Comparison of ENCODE assay signal across 8 mouse cellular contexts in genomic region chr11:66984165-66985135, GRCm38 (mm10). TPM values are rescaled to one million over a fixed set of nuclear protein-coding genes. Genes with fewer than 3 reads are reported as not detected.
A peak's percentile ranks its signal among the peaks of the same experiment; 100 is the strongest.
DNase-seq lines count a peak whose midpoint lies in the region; ATAC-seq and TF ChIP-seq lines count a peak whose summit lies in the region.

No protein-coding gene starts in this region.

- peak; percentile 85 for TF ChIP-seq CTCF in Patski (IDR thresholded peaks at IDR 0.05)
- peak; percentile 96 for TF ChIP-seq CTCF in hindbrain, postnatal 0 days (IDR thresholded peaks at IDR 0.05; ENCODE audit: low read depth)

- peak overlapping the region; percentile 72 for H3K27ac ChIP-seq in hindbrain, postnatal 0 days

- H3K4me3 ChIP-seq in hindbrain, postnatal 0 days (ENCODE audit: low read length) = peak overlapping the region; percentile 37
- H3K4me3 ChIP-seq in megakaryocyte, embryonic 14.5 days (replicated peaks) = peak overlapping the region; percentile 91

- no peaks in the 10 kb centered on the region for H3K9me3 ChIP-seq in hindbrain, postnatal 0 days (ENCODE audit: low read length)
- H3K9me3 ChIP-seq in megakaryocyte, embryonic 14.5 days = no peaks in the 10 kb centered on the region

- POLR2A ChIA-PET in Patski (lab: Charles Lee) = no interaction called here

- CTCF ChIA-PET in Patski (lab: Charles Lee) = interaction anchor here (0.6 to 1.7 kb wide), 9 partner anchors 9 to 126 kb away, joined by 3 to 4 read pairs (median 3); no protein-coding TSS in a partner anchor

- 6% methylated on average over 28 of the region's 28 CpGs for WGBS in hindbrain, postnatal 0 days

- no peaks in the 10 kb centered on the region for H3K4me1 ChIP-seq in hindbrain, postnatal 0 days (ENCODE audit: insufficient read depth, low read length)
- H3K4me1 ChIP-seq in megakaryocyte, embryonic 14.5 days = peaks cover 37% of the 10 kb centered on the region

- ATAC-seq in Patski = peak; percentile 76
- peak; percentile 78 for ATAC-seq in hindbrain, postnatal 0 days

- DNase-seq in Patski (ENCODE audit: low read depth, low spot score) = no peak
- peak; percentile 66 for DNase-seq in cerebellum, adult 9-11 months
- DNase-seq in frontal cortex, postnatal 36 days (ENCODE audit: low spot score in 2 of 2) = peak; percentile 66 to 82
- DNase-seq in hindbrain, postnatal 0 days (ENCODE audit: low spot score) = peak; percentile 92
- peak; percentile 38 to 63 for DNase-seq in left cerebral cortex, adult 8-10 months (ENCODE audit: low spot score in 2 of 2)
- peak; percentile 76 to 84 for DNase-seq in right cerebral cortex, postnatal 10 days (ENCODE audit: low spot score in 2 of 2)
- peak; percentile 83 for DNase-seq in urinary bladder, postnatal 14 days (ENCODE audit: low spot score)

- peak overlapping the region; percentile 57 for H3K9ac ChIP-seq in hindbrain, postnatal 0 days (replicated peaks; ENCODE audit: low read length)

- no peaks in the 10 kb centered on the region for H3K36me3 ChIP-seq in hindbrain, postnatal 0 days (ENCODE audit: insufficient read depth, low read length)
- H3K36me3 ChIP-seq in megakaryocyte, embryonic 14.5 days (replicated peaks; ENCODE audit: low read length) = no peaks in the 10 kb centered on the region

- H3K4me2 ChIP-seq in hindbrain, postnatal 0 days (ENCODE audit: low read depth, low read length) = peak overlapping the region; percentile 74

- H3K27me3 ChIP-seq in Patski = peaks cover 48% of the 10 kb centered on the region
- no peaks in the 10 kb centered on the region for H3K27me3 ChIP-seq in hindbrain, postnatal 0 days (ENCODE audit: insufficient read depth, low read length)
- peaks cover 37% of the 10 kb centered on the region for H3K27me3 ChIP-seq in megakaryocyte, embryonic 14.5 days (replicated peaks)

- in situ Hi-C loops in Patski (cut with MboI; ENCODE audit: low pct_unique_long_range_greater_than_20kb) = loop anchor here (5.0 kb wide), 1 partner anchor 62 kb away; no protein-coding TSS in a partner anchor

RNA-seq across cellular contexts. Expression of gene Tmem238l, which starts 28.0 kb away (rescaled TPM):
- polyA plus RNA-seq in Patski (2021) = not detected
- total RNA-seq in hindbrain, postnatal 0 days (2014; rRNA removed) = not detected in 2 replicates
- polyA plus RNA-seq in hindbrain, postnatal 0 days (2015; fragmentation: Nextera tagmentation; extraction: Ambion mirVana) = not detected in 2 replicates
- not detected for total RNA-seq in left cerebral cortex, adult 8-10 months (2022)
- polyA plus RNA-seq in megakaryocyte, embryonic 14.5 days (2012; ENCODE audit: insufficient read depth, low replicate concordance) = not detected in 2 replicates

RNA-seq across cellular contexts. Expression of gene Tmem220, which starts 40.5 kb away (rescaled TPM):
- polyA plus RNA-seq in Patski (2021) = 6.6 TPM
- total RNA-seq in hindbrain, postnatal 0 days (2014; rRNA removed) = 0.26 TPM in 1 of 2 replicates, not detected in the other
- 0.97 and 1.1 TPM in 2 replicates for polyA plus RNA-seq in hindbrain, postnatal 0 days (2015; fragmentation: Nextera tagmentation; extraction: Ambion mirVana)
- total RNA-seq in left cerebral cortex, adult 8-10 months (2022) = 1 to 10 TPM in 3 of 4 experiments, under 1 TPM in 1; 0.67 to 1.2 (median 1.1) TPM
- 1.8 TPM in 1 of 2 replicates, not detected in the other for polyA plus RNA-seq in megakaryocyte, embryonic 14.5 days (2012; ENCODE audit: insufficient read depth, low replicate concordance)
